Mouse (Mus musculus) brain, embryonic 14.5 days (tissue): Measurements from ENCODE around the gene Slc37a4. TPM values are rescaled to one million over a fixed set of nuclear protein-coding genes. Genes with fewer than 3 reads are reported as not detected.
A peak's percentile ranks its signal among the peaks of the same experiment; 100 is the strongest.
"Not testable (repeated sequence)": the region's sequence is repeated elsewhere in the genome, so short reads cannot be mapped to it uniquely, and the experiment has no call there.

Experiments used
- DNase-seq: peaks from one replicate; pipeline ENCODE4 v3.0.0-alpha.2; 2011; ENCODE audit warnings: low read depth
- CTCF ChIP-seq: fragments of 200-500 bp; IDR thresholded peaks from 2 replicates; pipeline ENCODE4 v1.5.1; 2012; ENCODE audit warnings: inconsistent platforms, mild to moderate bottlenecking, moderate library complexity, borderline replicate concordance; ENCODE audit not compliant: insufficient read depth, insufficient read length; ENCODE audit errors: extremely low read depth
- POLR2A ChIP-seq: fragments of 200-500 bp; IDR thresholded peaks from 2 replicates; pipeline ENCODE4 v1.6.1; 2012; ENCODE audit warnings: mild to moderate bottlenecking, inconsistent platforms, borderline replicate concordance; ENCODE audit not compliant: poor library complexity, insufficient read depth, insufficient read length, severe bottlenecking; ENCODE audit errors: extremely low read depth
- polyA plus RNA-seq: library from polyadenylated mRNA; depleted of rRNA; stranded (reverse); fragments of >200 nt; gene quantifications from 2 replicates; pipeline ENCODE4 v1.2.3, GENCODE M21; 2012

The Slc37a4 gene
- polyA plus RNA-seq, 1 experiment: 51.8 TPM

DNA sequence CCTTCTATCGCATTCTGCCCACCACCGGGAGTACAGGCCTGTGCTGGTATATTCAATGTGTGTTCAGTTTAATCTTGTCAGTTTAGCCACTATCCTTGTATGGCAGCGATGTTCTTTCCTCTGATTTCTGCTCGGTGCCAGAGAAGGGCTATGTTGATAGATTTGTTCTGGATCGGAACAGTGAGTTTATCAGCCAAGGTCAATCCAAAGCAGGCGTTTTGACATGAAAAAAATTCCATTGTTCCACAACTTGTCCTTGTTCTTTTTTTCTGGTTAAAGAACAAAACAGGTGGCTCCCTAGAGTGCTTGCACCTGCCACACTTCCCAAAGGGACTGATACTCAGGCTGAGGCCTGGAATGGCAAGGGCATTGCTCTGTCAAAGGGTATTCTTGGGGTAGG is 20.5 kb upstream of the Slc37a4 start:
- no peak for DNase-seq
- no peak for TF ChIP-seq POLR2A
- no peak for TF ChIP-seq CTCF

DNA sequence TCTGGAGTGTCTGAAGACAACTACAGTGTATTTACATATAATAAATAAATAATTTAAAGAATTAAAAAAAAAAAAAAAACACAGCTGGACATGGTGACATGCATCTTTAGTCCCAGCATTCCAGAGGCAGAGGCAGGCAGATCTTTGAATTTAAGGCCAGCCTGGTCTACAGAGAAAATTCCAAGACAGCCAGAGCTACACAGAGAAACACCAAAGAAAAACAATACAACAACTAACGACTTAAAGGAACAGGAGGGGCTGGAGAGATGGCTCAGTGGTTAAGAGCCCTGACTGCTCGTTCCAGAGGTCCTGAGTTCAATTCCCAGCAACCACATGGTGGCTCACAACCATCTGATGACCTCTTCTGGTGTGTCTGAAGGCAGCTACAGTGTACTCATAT is 19.3 kb upstream of the Slc37a4 start:
- DNase-seq: not testable (repeated sequence)

DNA sequence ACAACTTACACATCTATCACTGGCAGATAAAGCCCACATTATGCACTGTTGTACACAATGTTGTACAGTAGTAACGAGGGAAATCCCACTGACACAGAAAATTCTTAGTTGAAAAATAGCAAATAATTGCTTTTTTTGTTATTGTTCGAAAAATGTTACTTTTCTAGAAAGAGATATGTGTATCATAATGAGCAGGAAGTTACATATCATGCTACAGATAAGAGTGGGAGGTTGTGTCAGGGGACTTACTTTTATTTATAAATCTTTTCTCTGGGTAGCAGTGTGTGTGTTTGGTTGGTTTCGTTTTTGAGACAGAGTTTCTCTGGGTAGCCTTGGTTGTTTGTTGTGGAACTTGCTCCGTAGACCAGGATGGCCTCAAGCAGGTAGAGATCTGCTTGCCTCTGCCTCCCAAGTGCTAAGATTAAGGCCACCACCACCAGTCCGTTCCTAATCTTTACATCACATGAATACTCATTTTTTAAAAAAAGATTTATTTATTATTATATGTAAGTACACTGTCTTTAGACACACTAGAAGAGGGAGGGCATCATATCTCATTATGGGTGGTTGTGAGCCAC is 18.4 kb upstream of the Slc37a4 start:
- DNase-seq: no peak
- TF ChIP-seq CTCF (no peak), POLR2A (no peak)

DNA sequence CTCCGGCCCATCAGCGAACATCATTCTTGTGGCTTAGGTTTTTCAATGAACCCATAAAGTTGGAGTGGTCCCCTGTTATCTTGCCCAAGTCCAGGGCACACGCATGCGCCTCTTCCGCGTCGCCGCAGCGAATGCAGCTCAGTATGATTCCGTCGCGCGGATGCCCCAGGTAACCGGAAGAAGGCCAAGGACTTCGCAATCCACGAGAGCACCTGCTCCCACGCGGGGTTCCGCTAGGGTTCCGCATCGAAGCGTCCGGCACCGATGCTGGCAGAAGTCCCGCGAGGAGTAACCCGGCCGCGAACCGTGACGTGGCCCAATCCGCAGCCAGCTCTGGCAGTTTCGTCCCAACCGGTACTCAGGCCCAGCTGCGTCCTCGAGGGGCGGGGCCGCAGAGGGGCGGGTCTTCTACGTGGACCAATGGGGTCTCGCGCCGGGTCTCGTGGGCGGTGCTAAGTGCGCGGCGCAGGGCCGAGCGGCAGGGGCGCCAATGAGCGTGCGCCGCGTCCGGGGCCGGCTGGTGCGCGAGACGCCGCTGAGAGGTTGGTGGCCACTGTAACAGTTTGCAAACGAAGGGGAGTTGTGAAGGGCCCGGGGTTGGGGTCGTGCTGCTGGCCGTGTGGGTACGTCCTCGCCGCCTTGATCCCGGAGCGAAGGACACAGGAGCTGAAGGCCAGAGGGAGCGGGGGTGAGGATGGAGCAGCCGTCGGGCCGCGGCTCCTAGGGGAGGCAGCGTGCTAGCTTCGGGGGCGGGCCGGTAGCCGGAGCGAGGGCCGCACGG is 17.4 kb upstream of the Slc37a4 start, which contains the start of gene Hyou1:
TSS of gene Hyou1 (plus strand) at position 437 of the 781 bp plus-strand sequence.
- TF ChIP-seq CTCF (peak; percentile 23; the same call in 1 of the 2 replicates), POLR2A (peak; percentile 62)
- peak; percentile 99 for DNase-seq

DNA sequence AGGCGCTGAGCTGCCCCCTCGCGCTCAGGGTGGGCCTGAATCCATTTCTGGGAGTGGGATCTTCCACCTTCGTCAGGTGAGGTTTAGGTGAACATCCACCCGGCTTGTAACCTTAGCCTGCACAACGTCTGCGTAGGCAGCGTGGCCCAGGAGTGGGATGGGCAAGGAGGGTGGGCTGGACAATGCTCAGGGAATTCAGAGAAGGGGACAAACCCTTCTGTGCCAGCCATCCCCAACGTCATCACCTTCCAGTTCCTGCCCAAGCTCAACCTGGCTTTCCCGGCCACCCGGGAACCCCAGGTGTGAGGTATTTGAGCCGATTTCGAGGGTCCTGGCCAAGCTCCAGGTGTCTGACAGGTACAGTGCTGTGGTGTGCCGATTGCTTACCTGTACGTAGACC is 16.8 kb upstream of the Slc37a4 start:
- no peak for TF ChIP-seq CTCF
- no peak for DNase-seq

DNA sequence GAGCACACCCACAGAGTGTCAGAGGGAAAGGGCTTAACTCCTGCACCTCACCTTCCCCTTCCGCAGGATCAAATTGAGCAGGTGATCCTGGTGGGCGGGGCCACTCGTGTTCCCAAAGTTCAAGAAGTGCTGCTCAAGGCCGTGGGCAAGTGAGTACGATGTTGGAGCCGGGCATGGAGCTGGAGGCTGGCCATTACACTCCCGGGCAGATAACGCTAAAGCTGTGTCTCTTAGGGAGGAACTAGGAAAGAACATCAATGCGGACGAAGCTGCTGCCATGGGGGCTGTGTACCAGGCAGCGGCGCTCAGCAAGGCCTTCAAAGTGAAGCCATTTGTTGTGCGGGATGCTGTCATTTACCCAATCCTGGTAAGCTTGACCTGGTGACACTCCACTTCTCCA is 12.1 kb upstream of the Slc37a4 start:
- TF ChIP-seq CTCF (no peak), POLR2A (no peak)
- DNase-seq: no peak

DNA sequence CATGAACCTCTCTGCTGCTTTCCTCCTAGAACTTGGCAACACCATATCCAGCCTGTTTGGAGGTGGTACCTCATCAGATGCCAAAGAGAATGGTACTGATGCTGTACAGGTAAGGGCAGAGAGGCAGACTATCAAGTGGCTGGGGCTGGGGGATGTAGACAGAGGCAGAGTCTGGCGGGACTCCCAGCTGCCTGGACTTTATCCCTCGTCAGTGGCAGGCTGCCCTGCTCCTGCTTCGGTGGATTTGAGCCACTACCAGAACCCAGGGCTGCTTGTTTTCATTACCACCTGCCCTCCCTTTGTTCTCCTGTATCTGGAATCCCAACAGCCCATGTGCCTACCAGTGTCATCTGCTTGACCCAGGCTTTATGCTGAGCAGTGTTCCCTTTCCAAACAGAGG is 9.4 kb upstream of the Slc37a4 start:
- TF ChIP-seq POLR2A (no peak), CTCF (no peak)
- no peak for DNase-seq

DNA sequence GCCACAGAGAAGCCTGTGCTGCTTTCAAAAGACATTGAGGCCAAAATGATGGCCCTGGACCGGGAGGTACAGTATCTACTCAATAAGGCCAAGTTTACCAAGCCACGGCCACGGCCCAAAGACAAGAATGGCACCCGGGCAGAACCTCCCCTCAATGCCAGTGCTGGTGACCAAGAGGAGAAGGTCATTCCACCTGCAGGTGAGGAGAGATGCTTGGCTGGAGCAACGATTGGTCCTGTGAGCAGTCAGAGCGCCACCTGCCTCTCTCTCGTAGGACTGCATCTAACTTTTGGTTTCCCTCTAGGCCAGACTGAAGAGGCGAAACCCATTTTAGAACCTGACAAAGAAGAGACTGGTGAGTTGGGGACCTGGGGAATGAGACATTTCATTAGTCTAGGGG is 7.4 kb upstream of the Slc37a4 start:
- peak; percentile 43 for DNase-seq
- TF ChIP-seq POLR2A: no peak
- peak; percentile 82 for TF ChIP-seq CTCF

DNA sequence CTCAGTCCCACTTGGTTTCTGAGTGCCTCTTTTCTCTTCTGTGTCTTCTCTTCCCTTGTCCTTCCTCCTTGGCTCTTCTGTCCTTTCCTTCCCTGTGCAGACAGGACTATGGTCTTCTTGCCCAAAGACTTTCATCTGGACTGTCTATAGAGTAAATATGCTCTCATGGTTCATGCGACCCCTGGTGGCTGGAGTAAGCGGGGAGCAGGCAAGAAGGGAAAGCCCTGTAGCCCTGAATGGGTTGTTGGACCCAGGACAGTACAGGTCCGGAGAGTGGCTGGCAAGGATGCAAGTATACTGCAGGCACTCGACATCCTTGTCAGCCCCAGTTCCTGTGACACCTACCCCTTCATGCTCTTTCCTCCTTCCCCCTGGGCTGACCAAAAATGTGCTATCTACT is 5.2 kb upstream of the Slc37a4 start:
- peak; percentile 70 for DNase-seq
- TF ChIP-seq CTCF (peak; percentile 79), POLR2A (no peak)

DNA sequence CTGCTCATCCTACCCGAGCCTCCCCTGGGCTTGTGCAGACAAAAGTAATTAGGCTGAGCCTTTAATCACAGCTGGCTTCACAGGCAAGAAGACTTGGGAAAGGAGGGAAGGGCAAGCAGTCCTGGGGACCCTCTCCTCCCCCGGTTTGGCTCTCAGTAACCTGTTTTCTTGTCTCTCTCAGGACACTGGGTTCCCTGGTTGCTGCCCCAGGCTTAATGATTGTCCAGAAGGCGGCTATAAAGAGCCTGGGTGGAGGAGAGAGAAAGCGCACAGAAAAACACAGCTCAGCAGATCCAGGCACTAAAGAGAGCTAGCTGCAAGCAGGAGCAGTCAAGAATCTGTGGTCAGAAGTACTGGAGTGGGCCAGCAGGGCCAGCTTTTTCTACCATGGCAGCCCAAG is 1.4 kb downstream of the Slc37a4 start:
- peak; percentile 36 for DNase-seq
- no peak for TF ChIP-seq CTCF
- no peak for TF ChIP-seq POLR2A

DNA sequence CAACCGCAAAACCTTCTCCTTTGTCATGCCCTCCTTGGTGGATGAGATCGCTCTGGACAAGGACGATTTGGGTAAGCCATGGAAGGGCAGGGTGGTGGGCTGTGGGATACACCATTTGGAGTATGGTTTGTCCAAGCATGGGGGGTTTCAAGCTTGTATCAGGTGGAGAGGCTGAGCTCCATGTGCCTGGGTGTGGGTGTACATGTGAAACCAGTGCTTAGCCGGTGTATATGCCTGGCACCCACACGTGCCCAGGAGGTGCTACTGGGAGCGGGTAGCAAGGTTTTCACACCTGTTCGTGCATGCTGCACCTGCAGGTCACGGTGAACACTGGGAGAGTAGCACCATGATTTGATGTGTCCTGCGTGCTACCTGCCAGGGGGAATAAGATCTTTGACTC is 1.9 kb downstream of the Slc37a4 start:
- TF ChIP-seq POLR2A (no peak), CTCF (no peak)
- DNase-seq: no peak

DNA sequence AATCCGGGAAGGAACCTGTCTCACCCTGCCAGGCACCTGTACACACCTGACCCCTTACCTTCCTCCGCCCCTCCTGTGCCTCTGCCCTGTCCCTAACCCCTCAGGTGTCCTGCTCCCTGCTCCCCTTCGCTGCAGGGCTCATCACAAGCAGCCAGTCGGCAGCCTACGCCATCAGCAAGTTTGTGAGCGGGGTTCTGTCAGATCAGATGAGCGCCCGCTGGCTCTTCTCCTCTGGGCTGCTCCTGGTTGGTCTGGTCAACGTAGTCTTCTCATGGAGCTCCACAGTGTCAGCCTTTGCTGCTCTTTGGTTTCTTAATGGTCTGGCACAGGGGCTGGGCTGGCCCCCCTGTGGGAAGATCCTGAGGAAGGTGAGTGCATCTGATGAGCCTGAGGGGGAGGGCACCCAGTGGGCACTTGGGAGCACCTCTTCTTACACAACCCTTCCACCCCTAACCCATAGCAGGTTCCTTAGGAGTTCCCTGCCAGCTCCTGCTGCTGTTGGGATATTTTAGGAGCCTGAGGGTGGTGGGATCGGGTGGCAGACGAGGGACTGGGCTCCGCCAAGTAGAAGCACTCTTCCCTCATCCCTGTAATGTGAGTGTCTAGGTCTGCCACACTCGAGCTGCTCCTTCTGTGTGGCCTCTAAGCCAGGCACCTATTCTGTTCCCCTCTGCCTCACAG is 2.6 kb downstream of the Slc37a4 start:
- no peak for TF ChIP-seq CTCF
- TF ChIP-seq POLR2A: no peak
- no peak for DNase-seq

DNA sequence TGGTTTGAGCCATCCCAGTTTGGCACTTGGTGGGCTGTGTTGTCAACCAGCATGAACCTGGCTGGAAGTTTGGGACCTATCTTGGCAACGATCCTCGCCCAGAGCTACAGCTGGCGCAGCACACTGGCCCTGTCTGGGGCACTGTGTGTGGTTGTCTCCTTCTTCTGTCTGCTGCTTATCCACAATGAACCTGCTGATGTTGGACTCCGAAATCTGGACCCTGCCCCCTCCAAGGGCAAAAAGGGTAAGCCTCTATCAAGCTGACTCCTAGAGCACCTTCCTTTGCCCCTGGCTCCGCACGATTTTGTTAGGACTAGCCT is 3.1 kb downstream of the Slc37a4 start:
- DNase-seq: no peak
- TF ChIP-seq CTCF (no peak), POLR2A (no peak)

DNA sequence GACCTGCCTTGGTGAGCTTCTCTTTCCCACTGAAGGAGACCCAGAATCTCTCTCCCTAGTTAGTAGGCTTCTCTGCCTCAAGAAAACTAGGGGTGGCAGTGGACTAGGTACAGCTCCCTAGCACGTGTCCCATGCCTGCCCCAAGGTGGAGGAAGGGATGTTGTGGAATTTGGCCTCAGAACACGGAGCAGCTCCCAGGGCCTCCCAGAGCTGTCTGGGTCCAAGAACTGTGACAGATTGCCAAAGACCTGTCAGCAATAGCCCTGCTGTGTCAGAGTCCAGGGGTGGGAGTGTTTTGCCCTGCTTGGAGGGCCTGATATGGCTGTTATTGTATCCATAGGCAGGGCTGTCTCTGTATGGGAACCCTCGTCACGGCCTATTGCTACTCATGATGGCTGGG is 4.4 kb downstream of the Slc37a4 start:
- no peak for DNase-seq

More for the DNA sequence above, 4.4 kb downstream of the Slc37a4 start:
- no peak for TF ChIP-seq CTCF
- no peak for TF ChIP-seq POLR2A
